Mouse (Mus musculus): ENCODE results near the gene Brat1.

DNA sequence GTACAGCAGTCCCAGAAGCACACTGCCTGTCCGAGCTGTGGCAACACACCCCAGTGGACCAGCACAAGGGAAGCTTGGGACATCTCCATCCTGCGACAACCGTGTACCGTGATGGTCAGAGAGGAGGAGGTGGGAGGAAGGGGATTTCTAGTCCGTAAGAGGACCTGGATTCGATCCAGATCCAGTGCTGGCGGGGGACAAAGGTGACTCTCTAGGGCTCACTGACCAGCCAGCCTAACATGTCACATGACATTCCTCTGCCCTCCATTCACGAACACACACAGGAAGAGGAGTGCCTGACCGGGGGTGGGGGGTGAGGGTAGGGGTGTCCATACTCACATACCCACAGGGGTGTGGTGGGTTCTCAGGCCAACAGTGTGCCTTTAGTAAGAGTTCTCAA lies 5.0 kb upstream of the Brat1 start:
- TF ChIP-seq TAL1 (IDR thresholded peaks at IDR 0.05; ENCODE audit: low read length) (no peak), GATA1 (IDR thresholded peaks at IDR 0.05; ENCODE audit: low read length) (no peak)
